Mouse (Mus musculus) right cerebral cortex, postnatal 10 days (tissue): Measurements from ENCODE around the gene Faf1.
A peak's percentile ranks its signal among the peaks of the same experiment; 100 is the strongest.

Experiments
- DNase-seq, 2 experiments: peaks; one replicate each; pipeline ENCODE4 v3.0.0; 2021; ENCODE audit warnings: low spot score in 2 of 2

Faf1 gene

DNA sequence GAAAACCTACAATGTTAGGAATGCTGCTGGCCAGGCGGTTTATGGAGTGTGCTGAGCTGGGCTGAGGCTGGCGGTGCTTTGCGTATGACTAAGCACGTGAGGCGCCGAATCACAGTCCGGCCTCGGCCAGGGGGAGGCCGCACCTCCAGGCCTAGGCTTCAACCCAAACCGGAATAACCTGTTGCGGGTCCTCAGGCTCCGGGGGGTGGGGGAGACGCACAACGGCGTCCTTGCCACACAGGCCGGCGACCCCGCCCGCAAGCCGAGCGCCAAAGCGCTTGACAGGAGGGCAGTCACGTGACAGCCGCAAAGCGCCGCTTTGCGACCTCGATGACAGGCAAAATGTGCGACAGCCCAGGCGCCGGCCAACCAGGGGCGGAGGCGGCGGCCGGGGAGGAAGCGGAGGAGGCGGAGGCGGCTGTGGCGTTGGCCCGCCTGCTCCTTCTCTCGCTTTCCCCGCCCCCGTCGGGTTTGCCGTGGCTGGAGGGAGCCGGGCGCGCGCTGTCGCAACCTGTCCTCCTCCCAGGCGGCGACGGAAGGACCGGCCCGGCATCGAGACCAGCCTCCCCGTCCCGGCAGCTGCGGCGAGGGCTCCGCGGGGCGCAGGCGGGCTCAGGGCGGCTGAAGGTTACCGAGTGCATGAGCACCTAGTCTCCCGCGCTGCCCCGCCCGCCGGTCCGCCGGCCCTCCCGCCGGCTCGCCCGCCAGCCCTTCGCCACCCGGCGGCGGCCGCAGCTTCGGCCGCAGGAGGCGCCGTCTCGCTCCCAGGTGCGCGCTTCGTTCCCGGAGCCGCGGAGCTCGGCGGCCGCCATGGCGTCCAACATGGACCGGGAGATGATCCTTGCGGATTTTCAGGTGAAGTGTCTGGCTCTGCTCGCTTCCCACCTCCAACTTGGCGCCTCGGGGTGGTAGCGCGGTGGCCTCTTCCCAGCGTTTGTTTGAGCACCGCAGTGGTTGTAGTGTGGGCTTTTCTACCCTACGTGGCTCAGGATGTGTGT lies at the start of gene Faf1:
Faf1 (plus strand) TSS at position 371 of the 998 bp plus-strand sequence.
- peak; percentile 97 to 98 for DNase-seq

DNA sequence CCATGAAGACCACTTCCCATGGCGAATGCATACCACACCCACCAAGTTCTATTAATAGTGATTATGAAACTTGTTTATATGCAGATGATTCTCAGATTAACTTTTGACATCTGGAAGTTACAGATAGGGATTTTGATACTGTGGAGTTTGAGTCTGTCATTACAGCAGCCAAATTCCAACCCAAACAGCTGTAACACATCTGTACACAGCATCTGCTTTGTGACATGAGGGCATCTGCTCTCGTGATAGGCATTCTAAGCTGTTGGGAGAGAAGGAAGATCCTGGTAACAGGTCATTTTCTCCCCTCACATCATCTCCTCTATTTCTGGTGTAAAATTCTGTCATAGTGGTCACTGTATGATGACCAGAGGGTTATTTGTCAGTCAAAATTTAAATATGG lies 46.2 kb upstream of the Faf1 start:
- no peak for DNase-seq

DNA sequence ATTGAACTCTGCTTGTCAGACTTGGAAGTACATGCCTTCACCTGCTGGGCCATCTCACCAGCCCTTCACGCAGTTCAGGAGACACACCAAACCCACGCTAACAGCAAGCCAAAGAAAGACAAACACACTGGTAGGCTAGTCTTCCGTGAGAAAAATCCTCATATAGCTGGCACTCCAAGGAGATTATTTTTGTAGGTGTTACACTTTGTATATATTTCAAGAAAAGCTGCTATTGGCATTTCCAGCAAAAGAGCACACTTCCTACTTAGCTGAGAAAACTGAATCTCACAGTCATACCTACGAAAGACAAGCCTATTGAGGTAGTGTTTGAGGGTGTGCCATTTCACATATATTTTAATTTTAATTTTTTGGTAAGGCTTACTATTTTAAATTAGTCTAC lies 45.4 kb upstream of the Faf1 start:
- DNase-seq: no peak

DNA sequence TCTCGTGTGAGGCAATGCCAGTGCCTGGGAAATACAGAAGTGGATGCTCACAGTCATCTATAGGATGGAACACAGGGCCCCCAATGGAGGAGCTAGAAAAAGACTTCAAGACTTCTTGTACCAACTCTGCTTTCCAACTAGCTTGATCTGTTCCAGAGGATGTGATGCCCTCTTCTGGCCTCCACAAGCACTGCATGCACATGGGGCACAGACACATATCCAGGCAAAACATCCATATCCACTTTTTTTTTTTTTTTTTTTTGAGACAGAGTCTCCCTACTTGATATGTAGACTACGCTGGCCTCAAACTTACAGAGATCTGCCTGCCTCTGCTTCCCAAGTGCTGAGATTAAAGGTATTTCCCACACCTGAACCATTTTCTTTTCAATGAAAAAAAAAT lies 41.4 kb upstream of the Faf1 start:
- DNase-seq: no peak

DNA sequence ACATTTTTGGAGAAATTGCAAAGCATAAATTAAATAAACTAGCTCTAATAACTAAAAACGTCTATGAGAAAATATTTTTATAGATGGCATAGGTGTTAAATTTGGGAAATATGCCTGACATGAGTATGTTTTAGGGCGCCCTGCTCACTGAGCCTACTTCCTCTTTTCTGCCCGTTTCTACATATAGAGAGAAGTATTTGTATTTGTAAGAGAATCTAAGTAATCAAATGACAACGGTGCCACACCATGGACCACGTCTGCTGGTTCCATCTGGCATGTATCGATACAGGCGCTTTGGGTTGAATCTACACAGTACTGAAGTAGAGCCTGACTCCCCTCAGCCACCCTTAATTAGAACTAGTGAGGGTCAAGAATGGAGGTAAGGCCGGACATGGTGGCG lies 37.0 kb upstream of the Faf1 start:
- DNase-seq: no peak

DNA sequence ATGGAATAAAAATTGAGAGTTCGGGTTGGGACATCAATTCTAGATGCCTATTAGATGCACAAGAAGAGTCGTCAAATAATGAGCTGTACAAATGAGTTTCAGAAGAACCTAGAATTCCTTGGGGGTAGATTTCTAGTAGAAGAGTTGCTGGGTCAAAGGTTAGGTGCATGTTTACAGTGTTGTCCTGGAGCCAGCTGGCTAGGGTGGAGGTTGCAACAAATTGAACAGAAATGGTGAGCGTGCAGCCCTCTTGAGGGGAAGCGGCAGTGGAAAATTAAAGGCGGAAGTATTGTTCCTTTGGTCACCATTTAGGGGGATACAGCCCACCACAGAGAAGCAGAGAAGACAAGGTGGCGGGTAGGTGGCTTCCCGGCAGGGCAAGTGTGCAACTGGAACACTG lies 36.2 kb upstream of the Faf1 start:
- no peak for DNase-seq

DNA sequence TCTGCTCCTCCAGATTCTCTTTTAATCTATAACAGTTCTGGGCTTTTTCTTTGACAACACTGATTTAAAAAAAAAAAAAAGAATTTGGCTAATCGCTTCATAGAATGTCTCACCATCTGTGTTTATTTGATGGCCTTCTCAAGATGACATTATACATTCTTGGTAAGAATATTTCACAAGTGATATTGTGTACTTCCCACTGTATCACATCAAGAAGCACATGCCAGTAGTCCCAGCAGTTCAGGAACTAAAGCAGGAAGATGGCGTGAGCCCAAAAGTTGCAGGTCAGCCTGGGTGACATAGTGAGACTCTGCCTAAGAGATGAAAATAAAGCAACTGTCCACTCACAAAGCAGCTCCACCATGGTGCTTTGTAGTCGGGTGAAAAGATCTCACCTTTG lies 34.9 kb upstream of the Faf1 start:
- DNase-seq: no peak

DNA sequence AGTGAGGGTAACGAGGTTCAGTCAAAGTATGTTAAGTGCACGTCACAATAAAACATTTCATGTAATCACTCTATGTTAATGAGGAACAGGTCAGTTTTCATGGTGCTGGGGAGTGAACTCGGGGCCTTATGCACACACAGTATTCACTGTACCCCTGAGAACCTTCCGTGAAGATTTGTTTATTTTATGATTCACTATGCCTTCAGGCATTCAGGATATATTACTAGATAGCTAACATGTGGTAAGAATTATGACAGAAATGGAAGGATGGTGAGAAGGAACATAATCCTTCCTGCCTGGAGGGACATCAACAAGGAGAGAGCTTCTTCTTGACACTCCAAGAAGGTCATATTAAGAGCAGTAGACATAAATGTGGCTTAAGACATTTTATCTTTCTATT lies 29.1 kb upstream of the Faf1 start:
- no peak for DNase-seq

DNA sequence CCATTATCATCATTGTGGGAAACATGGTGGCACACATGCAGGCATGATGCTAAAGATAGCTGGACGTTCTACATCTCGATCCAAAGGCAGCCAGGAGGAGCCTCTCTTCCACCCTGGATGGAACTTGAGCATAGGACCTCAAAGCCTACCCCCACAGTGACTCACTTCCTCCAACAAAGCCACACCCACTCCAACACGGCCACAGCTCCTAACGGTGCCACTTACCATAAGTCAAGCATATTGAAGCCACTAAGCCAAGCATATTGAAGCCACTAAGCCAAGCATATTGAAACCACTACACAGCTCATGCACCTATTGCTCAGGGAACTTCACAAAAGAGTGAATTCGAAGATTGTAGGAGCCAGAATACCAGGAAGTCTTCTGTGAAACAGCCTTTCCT lies 27.1 kb upstream of the Faf1 start:
- no peak for DNase-seq

DNA sequence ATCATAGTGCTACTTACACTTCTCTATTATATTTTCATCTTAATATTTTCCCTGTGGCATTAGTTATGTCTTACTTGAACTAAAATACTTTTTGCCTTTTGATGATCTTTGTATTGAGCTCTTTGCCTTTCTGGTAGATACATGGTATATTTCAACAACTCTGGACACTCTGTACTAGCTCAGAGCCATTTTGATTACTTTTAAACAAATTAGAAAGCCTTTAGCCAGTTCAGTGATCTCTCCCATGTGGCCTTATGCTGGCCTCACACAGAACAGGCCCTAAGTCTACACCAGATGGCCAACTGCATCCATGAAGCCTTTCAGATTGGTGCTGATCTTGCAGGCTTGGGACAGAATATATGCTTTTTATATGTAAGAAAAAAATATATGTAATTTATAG lies 23.1 kb upstream of the Faf1 start:
- DNase-seq: no peak

DNA sequence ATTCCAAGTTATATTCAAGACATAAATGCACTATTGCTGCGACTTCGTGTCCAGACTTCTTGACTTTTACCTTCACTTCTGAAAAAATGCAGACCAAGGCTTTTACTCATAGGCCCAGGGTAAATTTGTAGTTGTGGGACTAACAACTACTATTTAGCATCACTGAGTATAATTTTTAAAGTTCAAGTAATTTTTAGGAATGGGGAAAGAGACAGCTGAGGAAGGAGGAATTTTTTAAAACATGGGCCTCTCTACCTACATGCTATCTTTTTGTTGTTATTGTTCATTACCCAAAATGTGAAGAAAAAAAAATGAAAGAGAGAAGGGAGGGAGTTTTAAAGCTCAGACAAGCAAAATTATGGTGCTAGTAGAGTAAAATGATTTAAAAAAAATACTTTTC lies 21.7 kb upstream of the Faf1 start:
- no peak for DNase-seq

DNA sequence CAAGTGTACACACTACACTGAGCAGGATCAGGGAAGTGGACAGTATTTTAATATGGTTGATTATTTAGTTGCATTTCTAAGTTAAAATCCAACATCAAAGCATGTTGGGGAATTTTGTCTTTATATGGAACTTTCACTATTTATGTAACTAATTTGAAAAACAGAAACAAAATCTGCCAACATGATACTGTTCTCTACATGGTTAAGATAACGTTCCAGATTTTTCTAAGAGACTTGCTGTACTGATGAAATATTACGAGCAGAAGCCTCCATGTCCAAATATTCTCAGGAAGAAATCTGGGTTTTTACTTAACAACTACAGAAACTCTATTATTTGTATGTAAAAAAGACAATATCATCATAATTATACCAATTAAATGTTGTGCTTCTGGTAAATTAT lies 20.6 kb upstream of the Faf1 start:
- DNase-seq: no peak

DNA sequence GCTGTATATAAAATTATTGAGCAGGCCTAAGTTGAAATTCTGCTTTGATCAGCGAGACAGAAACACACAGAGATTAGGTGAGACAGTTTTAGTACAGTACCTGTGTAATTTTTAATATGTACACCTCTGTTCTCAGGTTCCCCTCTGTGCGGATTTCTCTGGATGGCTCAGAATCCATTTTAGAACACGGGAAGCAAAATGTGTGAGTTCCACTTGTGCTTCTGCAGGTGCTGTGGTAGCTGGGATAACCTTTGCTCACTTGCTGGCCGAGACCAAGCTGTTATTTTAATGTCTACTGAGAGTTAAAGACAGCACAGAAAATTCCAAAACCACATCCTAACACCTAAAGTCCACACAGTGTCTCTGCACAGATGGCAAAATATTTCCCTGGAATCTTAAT lies 20.1 kb upstream of the Faf1 start:
- DNase-seq: no peak

DNA sequence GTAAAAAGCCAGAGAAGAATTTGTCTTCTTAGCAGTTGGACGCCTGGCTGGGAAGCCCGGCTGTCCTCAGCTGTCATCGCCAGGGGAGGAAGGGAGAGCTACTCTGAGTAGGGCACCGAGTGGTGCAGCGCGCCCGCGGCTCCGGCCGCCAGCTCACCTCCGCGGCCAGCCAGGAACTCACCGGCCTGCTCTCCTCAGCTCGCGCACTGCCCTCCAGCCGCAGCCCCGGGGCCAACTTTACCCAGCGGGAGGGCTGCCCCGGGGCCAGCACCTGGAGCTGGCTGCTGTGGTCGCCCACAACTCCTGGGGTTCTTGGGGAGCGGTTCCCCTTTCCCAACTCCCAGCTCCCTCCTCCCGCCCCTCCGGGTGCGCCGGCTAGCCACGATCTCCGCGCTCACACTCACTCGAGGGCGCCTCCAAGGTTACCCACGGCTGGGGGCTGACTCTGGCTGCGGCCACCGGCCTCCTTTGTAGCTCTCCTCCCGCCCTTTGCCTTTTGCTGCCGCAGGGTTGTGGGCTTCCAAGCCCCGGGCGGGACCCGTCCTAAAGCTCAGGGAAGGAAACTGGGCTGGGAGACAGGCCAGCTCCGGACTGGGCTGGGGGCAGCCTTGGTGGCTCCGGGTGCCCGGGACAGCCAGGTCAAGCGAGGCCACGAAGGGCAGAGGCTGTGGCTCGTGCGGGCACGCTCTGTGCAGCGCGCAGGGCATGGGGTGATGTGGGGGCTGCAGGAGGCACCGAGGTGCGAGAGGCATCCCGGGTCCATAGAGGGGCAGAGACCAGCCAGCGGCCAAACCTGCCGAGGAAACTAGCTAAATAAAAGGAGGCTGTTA lies 19.2 kb upstream of the Faf1 start:
- peak in 1 of 2 experiments; percentile 34 for DNase-seq

DNA sequence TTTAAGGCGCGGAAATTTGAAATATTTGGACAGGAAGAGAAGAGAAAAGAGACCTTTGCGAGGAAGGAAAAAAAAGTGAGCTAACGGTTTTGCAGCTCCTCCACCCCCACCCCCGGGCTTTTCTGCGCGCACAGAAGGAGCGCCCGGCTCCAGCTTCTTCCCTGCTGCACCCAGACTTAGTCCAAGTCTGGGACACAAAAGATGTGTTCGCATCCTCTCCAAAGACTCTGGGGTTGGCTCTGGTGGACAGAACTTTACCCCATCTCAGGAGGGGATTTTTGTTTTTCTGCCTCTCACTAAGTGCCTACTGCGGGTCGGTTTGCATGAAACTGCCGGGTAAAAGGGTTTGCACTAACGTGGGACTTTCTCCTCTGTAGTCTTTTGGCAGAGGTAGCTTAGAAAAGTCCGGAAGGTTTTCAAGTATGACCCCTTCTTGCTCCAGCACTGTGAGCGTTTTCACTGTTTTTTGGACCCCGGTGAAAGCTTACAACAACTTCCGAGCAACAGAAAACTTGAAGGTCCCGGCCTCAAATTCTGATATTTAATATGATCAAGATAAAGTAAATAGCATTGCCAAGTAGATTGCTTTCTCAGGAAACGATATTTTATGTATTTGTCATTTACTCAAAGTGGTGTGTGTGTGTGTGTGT lies 18.4 kb upstream of the Faf1 start:
- DNase-seq: no peak

DNA sequence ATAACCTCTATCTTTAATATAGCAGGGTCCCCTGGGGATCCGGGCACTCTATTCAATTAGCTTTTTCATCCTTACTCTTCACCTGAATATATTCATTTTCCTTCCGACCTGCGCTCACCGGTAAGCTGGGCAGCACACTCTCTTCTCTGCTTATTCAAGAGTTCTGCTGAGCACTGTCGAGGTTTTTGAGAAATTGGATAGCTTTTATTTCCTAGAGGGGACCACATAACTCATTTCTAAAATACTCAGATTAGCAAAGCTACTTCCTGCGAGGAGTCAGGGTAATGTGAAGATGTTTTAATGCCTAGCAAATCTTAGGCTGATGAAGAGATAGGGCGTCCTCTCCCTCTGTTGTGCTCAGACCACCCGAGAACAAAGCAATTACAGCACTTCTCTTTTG lies 17.6 kb upstream of the Faf1 start:
- no peak for DNase-seq

DNA sequence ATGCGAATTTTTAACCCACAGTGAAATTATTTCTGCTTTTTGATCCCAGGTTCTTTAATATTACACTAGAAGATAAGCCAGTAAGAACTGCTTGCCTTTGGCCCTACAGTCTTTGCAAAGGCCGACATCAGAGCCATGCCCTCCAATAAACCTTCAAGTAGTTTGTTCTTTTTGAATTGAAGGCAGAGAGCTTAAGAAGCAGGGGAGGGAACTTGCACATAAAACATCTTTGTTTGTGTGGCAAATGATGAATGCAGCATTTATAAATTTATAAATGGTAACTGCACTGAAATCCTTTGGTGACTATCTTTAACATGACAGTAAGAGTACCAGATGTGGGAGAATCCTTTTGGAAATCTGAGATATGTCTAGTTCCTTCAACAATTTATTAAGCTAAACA lies 16.8 kb upstream of the Faf1 start:
- DNase-seq: no peak

DNA sequence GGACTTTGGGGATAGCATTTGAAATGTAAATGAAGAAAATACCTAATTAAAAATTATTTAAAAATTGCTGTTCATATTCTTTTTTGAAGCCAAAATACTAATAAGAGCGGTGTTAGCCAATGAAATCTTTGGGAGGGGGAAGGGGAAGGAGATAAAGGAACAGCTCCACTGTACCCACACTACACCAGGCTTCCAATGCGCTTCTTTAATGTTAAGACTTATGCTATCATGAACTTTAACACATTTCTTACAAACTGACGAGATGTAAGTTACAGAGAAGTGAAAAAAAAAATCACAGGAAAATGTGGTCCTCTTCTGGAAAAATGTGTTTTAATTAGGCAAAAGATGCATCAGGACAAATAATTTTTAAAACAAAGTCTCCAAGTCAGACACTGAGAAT lies 15.8 kb upstream of the Faf1 start:
- DNase-seq: no peak

DNA sequence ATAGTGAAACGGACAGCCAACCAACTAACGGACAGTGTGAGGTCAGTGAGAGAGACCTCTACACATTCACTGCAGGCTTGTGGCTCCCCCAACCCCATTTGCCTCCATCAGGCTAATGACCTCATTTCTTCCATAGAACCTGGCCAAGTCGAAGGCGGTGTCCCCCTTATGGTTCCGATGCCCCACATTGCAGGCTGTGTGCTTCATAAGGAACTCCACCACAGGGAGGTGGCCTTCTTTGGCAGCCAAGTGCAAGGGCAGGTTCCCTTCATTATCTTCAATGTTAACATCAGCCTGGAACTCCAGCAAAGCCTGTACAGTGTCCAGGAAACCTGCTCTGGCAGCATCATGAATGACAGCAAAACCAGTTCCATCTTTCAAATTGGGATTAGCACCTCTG lies 15.2 kb upstream of the Faf1 start:
- no peak for DNase-seq

DNA sequence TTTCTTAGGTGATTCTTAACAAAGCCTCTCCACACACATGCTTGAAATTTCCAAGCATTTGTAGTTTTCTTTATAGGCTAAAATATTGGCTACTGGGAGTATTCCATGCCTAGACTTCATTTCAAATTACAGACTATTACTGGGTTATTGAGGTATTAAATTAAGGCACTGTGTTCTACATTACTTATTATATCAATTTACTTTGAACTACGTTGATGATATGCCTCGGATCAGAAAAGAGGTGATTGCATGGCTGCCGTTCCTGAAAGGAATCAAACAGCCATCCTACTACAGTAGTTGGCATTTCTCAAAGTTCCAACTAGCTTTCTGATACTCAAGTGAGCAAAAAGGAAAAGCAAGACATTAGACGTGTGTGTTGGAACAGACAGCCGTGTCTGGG lies 14.1 kb upstream of the Faf1 start:
- DNase-seq: no peak

DNA sequence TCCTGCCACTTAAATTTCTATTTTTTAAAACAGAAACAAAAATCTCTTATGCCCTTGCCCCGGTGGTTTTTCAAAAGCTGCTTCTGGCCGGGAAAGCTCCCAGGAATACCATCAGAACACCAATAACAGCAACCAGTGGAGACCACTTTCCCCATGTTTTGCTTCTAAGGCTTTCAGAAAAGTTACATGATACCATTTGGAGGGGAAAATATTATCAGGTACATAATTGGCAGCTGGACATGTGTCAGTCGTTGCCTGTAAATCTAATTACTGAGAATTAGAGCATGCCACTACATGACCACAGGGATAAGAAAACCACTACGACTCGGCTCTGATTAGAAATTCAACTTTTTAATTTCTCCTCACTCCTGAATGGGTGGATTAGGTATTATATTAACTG lies 12.3 kb upstream of the Faf1 start:
- DNase-seq: no peak
